Mouse (Mus musculus) cerebellum, adult 2 months (tissue): ENCODE measurements around the gene Muc1. TPM values are rescaled to one million over a fixed set of nuclear protein-coding genes. Genes with fewer than 3 reads are reported as not detected.

ENCODE experiments used
- DNase-seq, 2 experiments: peaks; one replicate each; pipeline ENCODE4 v3.0.0; 2021
- H3K27ac ChIP-seq: fragments of 200-500 bp; 2 replicates; pipeline ENCODE4 v1.5.1; 2012; ENCODE audit warnings: low read length, control low read depth, inconsistent platforms; ENCODE audit not compliant: insufficient read depth
- H3K27me3 ChIP-seq: fragments of 200-500 bp; 2 replicates; pipeline ENCODE4 v1.6.1; 2012; ENCODE audit warnings: inconsistent platforms, mild to moderate bottlenecking, low read length, moderate library complexity; ENCODE audit not compliant: control insufficient read depth, insufficient read depth
- H3K4me1 ChIP-seq: fragments of 200-500 bp; 2 replicates; pipeline ENCODE4 v1.6.1; 2011; ENCODE audit warnings: low read length; ENCODE audit not compliant: control insufficient read depth, insufficient read depth
- H3K4me3 ChIP-seq: fragments of 200-500 bp; replicated peaks from 2 replicates; pipeline ENCODE3; 2011; ENCODE audit warnings: mild to moderate bottlenecking, low read depth, low read length, control low read depth; ENCODE audit not compliant: insufficient read depth
- CTCF ChIP-seq: fragments of 200-500 bp; IDR thresholded peaks from 2 replicates; pipeline ENCODE4 v1.5.1; 2011; ENCODE audit warnings: low read depth, mild to moderate bottlenecking, control low read depth, low read length, moderate library complexity, borderline replicate concordance; ENCODE audit not compliant: insufficient read depth
- POLR2A ChIP-seq: fragments of 200-500 bp; IDR thresholded peaks from 2 replicates; pipeline ENCODE4 v1.6.1; 2011; ENCODE audit warnings: low read length, control low read depth, borderline replicate concordance; ENCODE audit not compliant: insufficient read depth
- WGBS: fragments of 180-500 bp; shearing (Covaris S2); methylation state at CpG from one replicate; pipeline ENCODE4 v1.1.7; 2018; 5-methylcytosine and 5-hydroxymethylcytosine counted together
- polyA plus RNA-seq: library from polyadenylated mRNA; depleted of rRNA; stranded (reverse); fragments of >200 nt; gene quantifications from 2 replicates; pipeline ENCODE4 v1.2.3, GENCODE M21; 2012

The Muc1 gene
- polyA plus RNA-seq, 1 experiment = 0.69 TPM

DNA sequence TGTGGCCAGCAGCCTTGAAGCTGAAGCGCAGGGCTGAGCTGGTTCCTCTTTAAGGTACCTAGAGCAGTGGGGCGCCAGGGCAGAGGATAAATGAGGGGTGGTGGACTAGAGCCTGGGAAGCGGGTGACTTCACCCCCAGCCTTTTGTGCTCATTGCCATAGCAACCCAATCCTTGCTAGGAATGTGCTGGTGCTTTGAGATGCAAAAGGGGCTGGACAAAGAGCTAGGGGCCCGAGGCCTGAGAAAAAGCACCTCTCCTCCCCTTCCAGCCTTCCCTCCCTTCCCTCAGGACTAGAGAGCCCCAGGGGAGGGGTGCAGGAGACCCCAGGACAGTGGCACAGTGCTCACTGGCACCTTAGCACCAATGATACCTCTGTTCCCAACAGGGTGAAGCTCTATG, 2.9 kb upstream of the Muc1 start:
- DNase-seq = peak in 1 of 2 experiments; percentile 31
- TF ChIP-seq POLR2A (no peak), CTCF (no peak)
- H3K4me1 ChIP-seq = no peaks in the 10 kb centered on the region

GRCm38 (mm10) chr3:89226361-89226760, 2.5 kb upstream of the Muc1 start:
- no peak for DNase-seq
- no peaks in the 10 kb centered on the region for H3K27me3 ChIP-seq
- TF ChIP-seq CTCF (no peak), POLR2A (no peak)
- H3K4me1 ChIP-seq = no peaks in the 10 kb centered on the region
- H3K27ac ChIP-seq = 0 out of 2 replicates have a peak overlapping the region, but pooled peaks have one; percentile 19
- WGBS = 47% methylated on average over 11 of the region's 11 CpGs
- H3K4me3 ChIP-seq = peak overlapping the region; percentile 7

More for the DNA sequence above, 2.9 kb upstream of the Muc1 start:
- 66% methylated on average over 4 of the region's 4 CpGs for WGBS
- Histone ChIP-seq H3K27ac (no peak overlapping the region; the same call in 1 of the 2 replicates), H3K27me3 (no peaks in the 10 kb centered on the region), H3K4me3 (no peak overlapping the region)

DNA sequence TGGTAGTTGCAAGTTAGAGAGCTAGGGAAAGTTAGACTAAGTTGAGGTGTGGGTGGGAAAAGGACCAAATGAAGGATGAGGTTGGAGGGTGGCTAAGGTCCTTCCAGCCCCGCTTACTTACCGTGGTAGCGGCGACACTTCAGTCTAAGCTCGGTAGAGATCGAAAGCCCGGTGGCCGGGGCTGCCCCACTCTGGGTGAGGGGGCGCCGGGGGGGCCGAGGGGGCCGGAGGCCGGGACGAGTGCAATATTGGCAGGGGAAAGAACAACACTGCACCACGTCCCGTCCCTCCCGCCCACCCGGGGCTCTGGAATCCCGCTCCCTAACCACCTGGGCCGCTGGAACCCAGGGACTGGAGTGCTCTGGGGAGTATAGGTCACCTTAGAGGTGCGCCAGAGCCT, 2.0 kb upstream of the Muc1 start, which contains the start of gene Mtx1:
TSS of gene Mtx1 (minus strand) at position 189 of the 400 bp plus-strand sequence.
- no peak for TF ChIP-seq CTCF
- TF ChIP-seq POLR2A = no peak
- 23% methylated on average over 21 of the region's 21 CpGs for WGBS
- no peak for DNase-seq
- Histone ChIP-seq H3K27ac (0 out of 2 replicates have a peak within 1 kb of the TSS, but pooled peaks have one; percentile 19), H3K27me3 (no peaks in the 10 kb centered on the region), H3K4me1 (peaks cover 4% of the 10 kb centered on the region), H3K4me3 (peak within 1 kb of the TSS; percentile 38)

DNA sequence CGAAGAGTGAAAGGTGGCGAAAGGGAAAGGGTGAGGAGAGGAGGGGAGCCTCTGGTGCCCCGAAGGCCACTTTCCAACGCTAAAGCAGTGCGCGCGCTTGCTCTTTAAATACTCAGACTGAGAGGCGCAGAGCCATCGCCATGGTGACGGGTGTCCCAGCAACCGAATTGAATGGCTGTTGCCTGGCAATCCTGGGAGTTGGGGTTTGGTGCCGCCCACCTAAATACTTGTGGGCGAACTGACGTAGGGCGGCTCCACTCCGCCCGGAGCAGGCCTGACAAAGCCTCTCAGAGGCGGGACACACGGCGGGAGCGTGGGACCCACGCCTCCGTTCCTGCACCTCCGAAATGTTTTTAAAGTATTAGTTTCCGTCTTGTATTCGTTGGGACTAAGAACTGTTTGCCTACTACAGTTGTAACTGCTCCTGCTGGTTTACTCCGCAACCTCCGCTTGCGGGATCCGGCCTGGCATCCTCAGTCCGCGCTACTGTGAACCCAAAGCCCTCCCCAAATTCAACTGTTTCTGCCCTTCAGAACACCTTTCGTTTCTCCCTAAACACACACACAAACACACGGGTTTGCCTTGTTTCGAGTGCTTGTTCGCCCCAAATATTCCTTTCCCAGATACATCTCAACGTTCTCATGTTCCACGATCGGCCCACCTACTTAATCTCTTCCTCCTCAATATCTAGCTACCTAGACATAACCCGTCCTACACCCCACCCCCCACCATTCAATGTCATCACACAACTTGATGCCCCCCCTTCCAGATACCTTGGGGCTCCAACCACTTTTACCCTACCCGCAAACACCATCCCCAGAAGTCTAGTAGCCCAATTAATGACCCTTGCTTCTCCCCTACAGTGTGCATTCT, 1.3 kb upstream of the Muc1 start:
- TF ChIP-seq POLR2A = no peak
- TF ChIP-seq CTCF = no peak
- peak; percentile 58 to 65 for DNase-seq
- Histone ChIP-seq H3K27ac (no peak overlapping the region), H3K27me3 (no peaks in the 10 kb centered on the region), H3K4me1 (peaks cover 6% of the 10 kb centered on the region), H3K4me3 (peak overlapping the region; percentile 38)
- WGBS = 13% methylated on average over 41 of the region's 41 CpGs

DNA sequence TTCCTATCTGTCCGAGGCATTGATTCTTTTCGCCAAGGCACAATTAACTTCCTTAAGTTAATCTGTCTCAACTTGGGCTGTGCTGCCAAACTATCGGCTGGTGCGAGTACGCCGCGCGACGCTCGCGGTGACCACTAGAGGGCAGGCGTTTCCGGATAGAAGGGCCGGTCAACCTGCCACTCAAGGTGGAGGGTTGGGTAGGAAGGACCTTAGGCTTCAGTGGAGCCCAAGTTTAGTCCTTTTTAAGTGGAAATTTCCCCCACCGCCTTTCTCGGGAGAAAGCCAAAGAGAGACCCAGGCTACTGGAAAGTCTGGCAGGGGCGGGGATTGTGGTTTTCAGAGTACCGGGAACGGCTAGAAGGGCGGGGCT, 692 bp upstream of the Muc1 start:
- no peaks in the 10 kb centered on the region for H3K27me3 ChIP-seq
- no peak overlapping the region for H3K27ac ChIP-seq
- H3K4me3 ChIP-seq = peak overlapping the region; percentile 71
- peaks cover 6% of the 10 kb centered on the region for H3K4me1 ChIP-seq
- WGBS = under 1% methylated on average over 20 of the region's 20 CpGs
- no peak for TF ChIP-seq POLR2A
- TF ChIP-seq CTCF = peak; percentile 86
- DNase-seq = peak; percentile 81 to 91

DNA sequence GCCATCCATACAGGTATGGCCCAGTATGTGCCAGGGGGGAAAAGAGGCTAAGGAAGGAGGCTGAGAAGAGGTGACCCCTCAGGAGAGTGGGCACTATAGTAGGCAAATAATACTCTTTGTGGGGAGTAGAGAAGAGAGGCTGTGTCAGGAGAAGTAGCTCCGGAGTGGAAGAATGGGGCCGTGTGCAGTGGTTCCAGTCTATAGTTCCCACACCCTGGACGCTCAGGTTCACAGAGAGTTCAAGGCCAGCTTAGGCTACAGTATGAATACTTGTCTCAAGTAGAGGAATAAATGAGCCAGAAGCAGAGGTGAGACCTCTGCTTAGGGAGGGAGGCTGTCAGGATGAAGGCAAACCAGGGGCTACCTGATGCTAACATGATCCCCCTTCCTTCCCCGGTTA, 419 bp downstream of the Muc1 start:
- Histone ChIP-seq H3K4me3 (no peak overlapping the region), H3K27ac (no peak overlapping the region), H3K4me1 (peaks cover 12% of the 10 kb centered on the region), H3K27me3 (no peaks in the 10 kb centered on the region)
- TF ChIP-seq POLR2A (no peak), CTCF (no peak)
- DNase-seq = no peak
- WGBS = 86% methylated on average over 4 of the region's 4 CpGs

DNA sequence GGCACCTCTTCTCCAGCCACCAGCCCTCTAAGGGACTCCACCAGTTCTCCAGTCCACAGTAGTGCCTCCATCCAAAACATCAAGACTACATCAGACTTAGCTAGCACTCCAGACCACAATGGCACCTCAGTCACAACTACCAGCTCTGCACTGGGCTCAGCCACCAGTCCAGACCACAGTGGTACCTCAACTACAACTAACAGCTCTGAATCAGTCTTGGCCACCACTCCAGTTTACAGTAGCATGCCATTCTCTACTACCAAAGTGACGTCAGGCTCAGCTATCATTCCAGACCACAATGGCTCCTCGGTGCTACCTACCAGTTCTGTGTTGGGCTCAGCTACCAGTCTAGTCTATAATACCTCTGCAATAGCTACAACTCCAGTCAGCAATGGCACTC, 1.7 kb downstream of the Muc1 start:
- no peak overlapping the region for H3K4me3 ChIP-seq
- no peaks in the 10 kb centered on the region for H3K27me3 ChIP-seq
- DNase-seq = no peak
- no peak overlapping the region for H3K27ac ChIP-seq
- H3K4me1 ChIP-seq = peaks cover 21% of the 10 kb centered on the region
- WGBS = 94% methylated on average over 2 of the region's 2 CpGs
- no peak for TF ChIP-seq CTCF
- no peak for TF ChIP-seq POLR2A

GRCm38 (mm10) chr3:89231345-89231744, 2.5 kb downstream of the Muc1 start:
- H3K27me3 ChIP-seq = no peaks in the 10 kb centered on the region
- no peak for DNase-seq
- TF ChIP-seq CTCF = no peak
- no peak for TF ChIP-seq POLR2A
- WGBS = 53% methylated on average over 7 of the region's 7 CpGs
- H3K4me1 ChIP-seq = peaks cover 21% of the 10 kb centered on the region
- no peak overlapping the region for H3K27ac ChIP-seq
- H3K4me3 ChIP-seq = no peak overlapping the region

DNA sequence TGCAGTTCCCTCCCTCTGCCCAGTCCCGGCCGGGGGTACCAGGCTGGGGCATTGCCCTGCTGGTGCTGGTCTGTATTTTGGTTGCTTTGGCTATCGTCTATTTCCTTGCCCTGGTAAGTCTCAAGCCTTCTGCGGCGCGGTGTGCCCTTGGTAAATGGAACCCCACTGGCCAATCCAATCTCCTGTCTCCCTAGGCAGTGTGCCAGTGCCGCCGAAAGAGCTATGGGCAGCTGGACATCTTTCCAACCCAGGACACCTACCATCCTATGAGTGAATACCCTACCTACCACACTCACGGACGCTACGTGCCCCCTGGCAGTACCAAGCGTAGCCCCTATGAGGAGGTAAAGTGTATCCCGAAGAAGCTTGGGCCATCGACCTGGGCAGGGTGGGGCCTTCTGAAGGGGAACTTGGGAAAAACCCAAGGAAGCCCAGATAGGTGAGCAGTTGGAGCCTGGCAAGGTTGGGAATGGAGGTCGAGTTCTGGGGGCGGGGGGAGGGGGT, 3.0 kb downstream of the Muc1 start:
- Histone ChIP-seq H3K4me3 (no peak overlapping the region), H3K4me1 (peaks cover 21% of the 10 kb centered on the region), H3K27me3 (no peaks in the 10 kb centered on the region), H3K27ac (no peak overlapping the region)
- no peak for TF ChIP-seq POLR2A
- TF ChIP-seq CTCF = no peak
- 28% methylated on average over 16 of the region's 16 CpGs for WGBS
- peak in 1 of 2 experiments; percentile 42 for DNase-seq
